Mouse (Mus musculus) left cerebral cortex, postnatal 14 days (tissue): ENCODE data around the gene Prelid3b. TPM values are rescaled to one million over a fixed set of nuclear protein-coding genes. Genes with fewer than 3 reads are reported as not detected.
A peak's percentile ranks its signal among the peaks of the same experiment; 100 is the strongest.

Source experiments
- DNase-seq, 2 experiments: peaks; one replicate each; pipeline ENCODE4 v3.0.0; 2021 to 2022; ENCODE audit warnings: low spot score in 2 of 2, mixed read lengths in 1 of 2
- intact Hi-C: fragments of 180-260 bp; cut with DNase I; formaldehyde crosslinking; loops from one replicate; pipeline ENCODE4 v1.15.1; 2025
- total RNA-seq, 2 experiments: library from RNA; stranded (reverse); gene quantifications; 2 replicates each; pipeline ENCODE4 v1.2.3; 2021

Gene Prelid3b
- total RNA-seq, 2 experiments from 2014 or later: 43.5 to 47.0 TPM

DNA sequence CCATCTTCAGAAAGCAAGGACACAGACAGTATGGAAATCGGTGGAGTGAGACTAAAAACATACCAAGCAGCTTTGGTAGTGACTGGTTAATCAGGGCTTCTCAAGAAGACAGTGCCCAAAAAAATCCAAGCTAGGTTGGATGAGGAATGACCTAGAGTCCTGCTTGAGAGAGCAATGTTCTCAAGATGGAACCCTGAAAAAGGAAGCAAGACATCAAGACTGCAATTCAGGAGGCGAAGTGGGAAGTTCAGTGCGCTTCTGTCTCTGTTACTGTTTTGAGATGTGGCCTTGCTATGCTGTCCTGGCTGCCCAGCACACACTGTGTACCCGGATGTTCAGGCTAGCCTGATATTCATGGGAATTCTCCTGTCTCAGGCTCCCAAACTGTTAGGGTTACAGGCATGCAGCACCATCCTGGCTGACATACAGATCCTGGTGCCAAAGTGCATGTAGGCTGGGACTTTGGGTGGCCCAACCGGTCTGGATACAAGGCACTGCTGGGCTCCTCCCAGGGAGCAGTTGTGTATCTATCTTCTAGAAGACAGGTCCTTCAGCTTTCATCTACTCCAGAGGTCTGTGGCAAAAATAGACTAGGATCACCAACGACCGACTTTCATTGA lies 2.0 kb downstream of the Prelid3b start:
- intact Hi-C loops: loop anchor here (5.0 kb wide), 1 partner anchor 201 kb away; no protein-coding TSS in a partner anchor

GRCm38 (mm10) chr2:174470333-174470732 lies 2.5 kb downstream of the Prelid3b start:
- no peak for DNase-seq
- intact Hi-C loops: loop anchor here (5.0 kb wide), 1 partner anchor 202 kb away; no protein-coding TSS in a partner anchor

More for the DNA sequence above, 2.0 kb downstream of the Prelid3b start:
- no peak for DNase-seq

DNA sequence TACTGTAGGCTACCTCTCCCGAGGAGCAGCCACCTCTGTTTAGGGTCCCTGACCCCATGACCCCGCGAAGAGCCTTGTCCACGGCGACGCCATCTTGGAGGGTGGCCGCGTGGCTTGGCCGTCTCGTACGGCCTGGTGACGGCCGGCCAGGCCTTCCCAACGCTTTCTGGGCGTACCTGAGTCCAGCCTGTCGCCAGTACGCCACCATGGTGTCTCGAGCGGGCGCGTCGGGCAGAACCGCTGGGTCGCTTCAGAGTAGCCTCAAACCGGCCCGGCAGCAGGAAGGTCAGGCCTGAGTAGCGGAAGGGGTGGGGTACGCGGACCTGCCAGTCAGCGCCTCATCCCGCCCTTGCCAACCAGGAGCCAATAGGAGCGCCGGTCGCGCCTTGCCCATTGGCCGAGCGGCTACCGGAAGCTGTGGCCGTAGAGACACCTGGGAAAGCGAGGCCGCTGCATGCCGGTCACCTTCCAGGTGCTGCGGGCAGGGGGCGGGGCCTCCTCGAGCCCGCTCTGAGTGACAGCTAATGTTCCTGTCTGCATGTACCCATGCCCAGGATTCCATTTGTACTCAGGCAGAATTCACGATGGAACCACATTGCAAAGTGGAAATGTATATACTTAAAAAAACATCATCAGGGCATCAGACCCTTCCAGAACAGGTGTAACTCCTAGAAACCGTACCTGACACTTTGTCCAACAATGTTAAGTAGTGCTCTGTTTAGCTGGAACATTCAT lies 8.9 kb downstream of the Prelid3b start, which contains the start of gene Atp5e:
Gene Atp5e (minus strand): TSS at position 317 of the 735 bp plus-strand sequence.
- peak; percentile 96 to 97 for DNase-seq
- intact Hi-C loops: loop anchor here (5.0 kb wide), 2 partner anchors 132 to 152 kb away; no protein-coding TSS in a partner anchor

GRCm38 (mm10) chr2:174463370-174463769 lies 9.5 kb downstream of the Prelid3b start:
- DNase-seq: no peak
- intact Hi-C loops: loop anchor here (5.0 kb wide), 2 partner anchors 131 to 151 kb away; no protein-coding TSS in a partner anchor

DNA sequence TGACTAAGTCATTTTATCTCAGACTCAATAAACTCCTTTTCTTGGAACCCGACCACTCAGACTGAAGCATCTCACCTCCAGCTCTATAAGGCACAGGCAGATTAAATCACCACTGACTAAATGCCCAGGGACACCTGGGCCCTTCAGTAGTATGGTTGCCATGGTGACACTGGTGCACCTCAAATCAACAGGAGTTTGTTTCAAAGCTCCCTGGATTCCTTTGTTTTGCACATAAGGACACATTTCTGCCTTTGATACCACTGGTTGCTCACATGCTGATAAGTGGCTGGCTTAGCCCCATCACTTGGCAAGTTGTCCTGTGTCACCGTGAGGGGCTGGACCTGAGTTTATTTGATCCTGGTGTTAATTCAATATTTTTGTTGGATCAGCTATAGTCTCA lies 13.5 kb downstream of the Prelid3b start:
- no peak for DNase-seq
- intact Hi-C loops: no loop called here

- intact Hi-C loops: no loop called here
- DNase-seq: no peak
These were observed 19.2 kb downstream of the Prelid3b start for GRCm38 (mm10) chr2:174453681-174454080.

GRCm38 (mm10) chr2:174450353-174450752 lies 22.5 kb downstream of the Prelid3b start, which contains the start of gene Tubb1:
Gene Tubb1 (plus strand): TSS chr2:174450695.
- intact Hi-C loops: no loop called here
- no peak for DNase-seq

GRCm38 (mm10) chr2:174448405-174448804 lies 24.5 kb downstream of the Prelid3b start:
- no peak for DNase-seq
- intact Hi-C loops: no loop called here

GRCm38 (mm10) chr2:174446905-174447304 lies 26.0 kb downstream of the Prelid3b start:
- intact Hi-C loops: no loop called here
- no peak for DNase-seq

- no peak for DNase-seq
- intact Hi-C loops: no loop called here
These were observed 26.4 kb downstream of the Prelid3b start for GRCm38 (mm10) chr2:174446492-174446891.

- DNase-seq: no peak
- intact Hi-C loops: no loop called here
These were observed 27.9 kb downstream of the Prelid3b start for GRCm38 (mm10) chr2:174445018-174445417.

DNA sequence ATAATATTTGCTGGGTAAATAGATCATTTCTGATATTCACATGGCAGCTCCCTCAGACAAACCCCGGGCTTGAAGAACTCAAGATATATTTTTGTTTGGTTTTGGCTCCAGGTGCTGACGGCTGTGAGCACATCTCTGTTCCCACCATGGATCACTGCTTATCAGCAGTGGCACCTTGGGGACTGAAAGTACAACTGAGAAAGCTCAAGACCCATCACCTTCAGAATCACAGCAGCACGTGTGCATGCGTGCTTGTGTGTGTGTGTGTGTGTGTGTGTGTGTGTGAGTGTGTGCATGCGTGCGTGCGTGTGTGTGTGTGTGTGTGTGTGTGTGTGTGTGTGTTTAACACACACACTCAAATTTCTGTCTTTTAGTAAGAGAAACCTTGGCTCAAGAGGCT lies 28.5 kb downstream of the Prelid3b start:
- no peak for DNase-seq
- intact Hi-C loops: no loop called here

DNA sequence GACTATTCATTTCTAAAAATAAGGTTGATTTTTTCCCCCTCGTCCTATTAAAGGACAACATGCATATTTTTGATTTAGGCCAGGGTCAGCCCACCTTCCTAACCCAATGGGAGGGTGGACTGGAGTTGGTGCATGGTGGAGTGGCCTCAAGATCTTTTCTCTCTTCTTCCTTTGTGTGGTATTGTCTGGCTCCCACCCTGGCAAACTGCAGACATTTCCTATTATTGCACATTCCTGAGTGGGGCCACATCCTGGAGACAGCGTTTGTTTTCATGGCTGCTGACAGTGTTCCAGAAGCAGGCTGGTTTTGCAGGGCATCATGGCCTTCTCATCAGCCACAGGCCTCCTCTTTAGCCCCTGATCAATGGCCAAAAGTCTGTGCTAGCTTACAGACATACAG lies 29.8 kb downstream of the Prelid3b start:
- no peak for DNase-seq
- intact Hi-C loops: no loop called here

DNA sequence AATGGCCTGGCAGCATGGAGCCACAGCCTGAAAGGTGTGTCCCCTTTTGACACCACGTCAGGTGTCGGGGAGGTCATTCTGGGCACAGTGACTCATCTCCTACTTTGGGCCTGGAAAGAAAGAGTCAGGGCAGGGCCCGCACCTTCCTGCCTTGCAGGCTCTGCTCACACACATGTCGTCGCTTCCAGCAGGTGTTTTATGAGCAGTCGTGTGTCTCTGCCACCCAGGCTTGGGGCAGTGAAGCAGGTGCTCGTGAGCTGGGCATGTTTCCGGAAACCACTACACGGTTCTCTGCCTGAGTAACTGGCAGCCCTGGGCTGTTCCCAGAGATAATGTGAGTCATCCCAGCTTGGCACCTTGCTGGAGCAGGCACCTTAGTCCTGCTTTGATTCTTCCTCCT lies 30.4 kb downstream of the Prelid3b start:
- no peak for DNase-seq
- intact Hi-C loops: no loop called here

GRCm38 (mm10) chr2:174441898-174442297 lies 31.0 kb downstream of the Prelid3b start:
- intact Hi-C loops: no loop called here
- DNase-seq: no peak

DNA sequence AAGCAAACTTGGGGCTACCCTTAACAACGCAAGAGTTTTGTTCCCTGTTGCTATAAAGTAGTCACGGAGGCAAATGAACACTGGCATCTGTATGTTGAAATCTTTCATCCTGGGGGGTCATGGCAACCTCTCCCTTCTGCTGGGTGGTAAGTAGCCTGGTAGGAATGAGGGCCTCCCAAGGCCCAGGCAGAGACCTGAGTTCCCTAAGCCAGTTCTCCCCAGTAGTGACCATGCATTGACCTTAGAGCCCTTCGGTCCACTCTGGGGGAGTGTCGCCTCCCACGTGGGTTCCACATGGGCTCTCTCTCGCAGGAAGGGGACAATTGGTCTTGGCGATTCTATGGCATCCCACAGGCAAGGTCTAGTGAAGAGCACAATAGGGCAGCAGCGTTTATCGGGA lies 32.9 kb downstream of the Prelid3b start:
- intact Hi-C loops: no loop called here
- no peak for DNase-seq

GRCm38 (mm10) chr2:174439450-174439838 lies 33.4 kb downstream of the Prelid3b start:
- DNase-seq: no peak
- intact Hi-C loops: no loop called here

GRCm38 (mm10) chr2:174438737-174439449 lies 34.0 kb downstream of the Prelid3b start, which contains the start of gene Ctsz:
Gene Ctsz (minus strand): TSS chr2:174439039.
- intact Hi-C loops: no loop called here
- peak in 1 of 2 experiments; percentile 31 for DNase-seq

DNA sequence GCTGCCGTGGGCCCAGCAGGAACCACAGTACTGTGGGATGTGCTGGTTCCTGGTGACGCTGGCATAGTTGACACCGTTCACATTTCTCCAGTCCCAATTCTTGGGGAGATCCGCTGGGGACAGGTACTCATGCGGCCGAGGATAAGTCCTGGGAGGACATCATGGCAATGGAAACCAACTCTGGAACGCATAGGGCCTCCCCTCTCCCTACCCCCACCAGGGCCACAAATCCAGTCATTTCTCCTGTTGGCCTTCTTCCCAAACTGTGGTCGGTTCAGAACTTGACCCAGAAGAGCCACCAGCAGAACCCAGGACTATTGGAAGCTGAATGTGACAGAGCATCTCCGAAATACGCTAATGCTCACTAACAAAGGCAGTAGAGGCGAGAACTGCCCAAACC lies 34.7 kb downstream of the Prelid3b start:
- intact Hi-C loops: no loop called here

DNA sequence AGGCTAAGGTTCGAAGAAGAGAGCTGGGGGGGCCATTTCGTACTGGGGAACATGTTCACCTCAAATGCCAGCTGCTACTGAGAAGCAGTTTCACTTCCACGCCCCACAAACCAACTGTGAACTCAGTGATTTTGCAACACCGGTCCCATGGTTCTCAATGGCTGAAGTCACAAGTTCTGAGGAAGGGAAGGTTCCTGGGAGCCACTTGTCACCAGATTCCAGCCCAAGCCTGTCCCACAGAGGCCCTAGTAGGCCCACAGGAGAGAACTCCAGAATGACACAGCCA lies 35.2 kb downstream of the Prelid3b start:
- peak; percentile 24 to 41 for DNase-seq
- intact Hi-C loops: no loop called here

More for the DNA sequence above, 34.7 kb downstream of the Prelid3b start:
- DNase-seq: no peak
